Mouse (Mus musculus) testis, adult 2 months (tissue): ENCODE measurements around the gene Comp. TPM values are rescaled to one million over a fixed set of nuclear protein-coding genes. Genes with fewer than 3 reads are reported as not detected.
A peak's percentile ranks its signal among the peaks of the same experiment; 100 is the strongest.

Source experiments
- H3K27ac ChIP-seq: fragments of 200-500 bp; 2 replicates; pipeline ENCODE4 v1.5.1; 2012; ENCODE audit warnings: low read depth, low read length; ENCODE audit not compliant: control insufficient read depth, insufficient read depth
- H3K27me3 ChIP-seq: fragments of 200-500 bp; 2 replicates; pipeline ENCODE4 v1.6.1; 2012; ENCODE audit warnings: mild to moderate bottlenecking, low read length, moderate library complexity; ENCODE audit not compliant: control insufficient read depth, insufficient read depth
- H3K36me3 ChIP-seq: fragments of 200-500 bp; 2 replicates; pipeline ENCODE4 v1.6.1; 2012; ENCODE audit warnings: mild to moderate bottlenecking, low read length; ENCODE audit not compliant: control insufficient read depth, insufficient read depth
- H3K4me1 ChIP-seq: fragments of 200-500 bp; 2 replicates; pipeline ENCODE4 v1.6.1; 2012; ENCODE audit warnings: low read length; ENCODE audit not compliant: control insufficient read depth, insufficient read depth
- H3K4me3 ChIP-seq: fragments of 200-500 bp; 2 replicates; pipeline ENCODE4 v1.5.1; 2012; ENCODE audit warnings: low read depth, mild to moderate bottlenecking, low read length, moderate library complexity, mixed read lengths; ENCODE audit not compliant: control insufficient read depth
- CTCF ChIP-seq: fragments of 200-500 bp; IDR thresholded peaks from 2 replicates; pipeline ENCODE4 v1.5.1; 2012; ENCODE audit warnings: low read depth, mild to moderate bottlenecking, inconsistent platforms, low read length, moderate library complexity; ENCODE audit not compliant: control insufficient read depth, insufficient read depth, insufficient replicate concordance
- POLR2A ChIP-seq: fragments of 200-500 bp; IDR thresholded peaks from 2 replicates; pipeline ENCODE4 v1.6.1; 2012; ENCODE audit warnings: low read depth, mild to moderate bottlenecking, inconsistent platforms, low read length, moderate library complexity; ENCODE audit not compliant: control insufficient read depth
- polyA plus RNA-seq: library from polyadenylated mRNA; depleted of rRNA; stranded (reverse); fragments of >200 nt; gene quantifications from 2 replicates; pipeline ENCODE4 v1.2.3, GENCODE M21; 2012

Gene Comp
- polyA plus RNA-seq, 1 experiment, result 409 TPM

- no peaks in the 10 kb centered on the region for H3K4me1 ChIP-seq
- no peak overlapping the region for H3K4me3 ChIP-seq
- TF ChIP-seq CTCF (peak; percentile 59; the same call in 1 of the 2 replicates), POLR2A (no peak)
- H3K27me3 ChIP-seq, result no peaks in the 10 kb centered on the region
- H3K36me3 ChIP-seq, result no peaks in the 10 kb centered on the region
- no peak overlapping the region for H3K27ac ChIP-seq
Measured at GRCm38 (mm10) chr8:70383287-70383686, 9.9 kb downstream of the Comp start.

DNA sequence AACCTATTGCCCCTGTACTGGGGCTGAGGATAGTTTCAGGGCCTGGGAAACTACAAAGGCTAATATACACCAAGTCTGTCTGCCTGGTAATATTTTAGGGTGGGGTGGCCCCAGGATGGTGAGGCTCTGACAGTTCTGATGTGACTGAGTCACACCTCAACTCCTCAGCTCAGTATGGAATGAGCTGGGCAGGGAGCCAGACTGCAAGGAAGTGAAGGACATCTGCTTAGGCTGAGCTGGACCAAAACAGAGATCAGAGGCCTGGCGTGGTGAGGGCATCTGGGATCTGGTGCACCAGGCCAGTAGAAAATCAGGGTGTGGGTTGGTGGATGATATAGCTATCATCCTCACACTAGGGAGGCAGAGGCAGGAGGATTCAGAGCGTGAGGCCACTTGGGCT, 16.3 kb downstream of the Comp start:
- no peaks in the 10 kb centered on the region for H3K27me3 ChIP-seq
- no peak overlapping the region for H3K27ac ChIP-seq
- TF ChIP-seq POLR2A (no peak), CTCF (no peak)
- no peaks in the 10 kb centered on the region for H3K36me3 ChIP-seq
- no peak overlapping the region for H3K4me3 ChIP-seq
- no peaks in the 10 kb centered on the region for H3K4me1 ChIP-seq

DNA sequence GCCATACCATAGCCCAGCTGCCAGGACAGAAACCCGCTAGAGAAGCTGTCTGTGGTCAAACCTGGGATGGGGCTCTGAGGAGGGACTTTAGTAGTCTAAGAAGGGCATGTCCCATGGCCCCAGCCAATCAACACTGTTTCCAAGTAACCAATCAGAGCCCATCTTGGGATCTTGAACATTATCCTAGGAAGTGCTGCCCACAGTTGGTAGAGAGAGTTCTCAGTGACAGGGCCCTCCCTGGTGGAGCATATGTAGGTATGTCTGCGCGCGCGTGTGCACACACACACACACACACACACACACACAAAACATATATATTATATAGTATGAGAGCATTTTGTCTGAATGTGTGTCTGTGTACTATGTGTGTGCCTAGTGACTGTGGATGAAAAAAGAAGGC, 19.7 kb downstream of the Comp start:
- Histone ChIP-seq H3K4me1 (no peaks in the 10 kb centered on the region), H3K27ac (no peak overlapping the region), H3K36me3 (no peaks in the 10 kb centered on the region), H3K4me3 (no peak overlapping the region), H3K27me3 (no peaks in the 10 kb centered on the region)
- TF ChIP-seq POLR2A, result no peak

- no peaks in the 10 kb centered on the region for H3K27me3 ChIP-seq
- H3K36me3 ChIP-seq, result no peaks in the 10 kb centered on the region
- TF ChIP-seq POLR2A, result no peak
- no peak for TF ChIP-seq CTCF
- no peak overlapping the region for H3K4me3 ChIP-seq
- H3K4me1 ChIP-seq, result no peaks in the 10 kb centered on the region
- no peak overlapping the region for H3K27ac ChIP-seq
Measured at GRCm38 (mm10) chr8:70394269-70394998, 21.1 kb downstream of the Comp start.

- Histone ChIP-seq H3K36me3 (no peaks in the 10 kb centered on the region), H3K27me3 (no peaks in the 10 kb centered on the region), H3K4me3 (no peak overlapping the region), H3K27ac (no peak overlapping the region), H3K4me1 (no peaks in the 10 kb centered on the region)
- TF ChIP-seq CTCF (no peak), POLR2A (no peak)
Measured at GRCm38 (mm10) chr8:70395649-70396048, 22.3 kb downstream of the Comp start.

DNA sequence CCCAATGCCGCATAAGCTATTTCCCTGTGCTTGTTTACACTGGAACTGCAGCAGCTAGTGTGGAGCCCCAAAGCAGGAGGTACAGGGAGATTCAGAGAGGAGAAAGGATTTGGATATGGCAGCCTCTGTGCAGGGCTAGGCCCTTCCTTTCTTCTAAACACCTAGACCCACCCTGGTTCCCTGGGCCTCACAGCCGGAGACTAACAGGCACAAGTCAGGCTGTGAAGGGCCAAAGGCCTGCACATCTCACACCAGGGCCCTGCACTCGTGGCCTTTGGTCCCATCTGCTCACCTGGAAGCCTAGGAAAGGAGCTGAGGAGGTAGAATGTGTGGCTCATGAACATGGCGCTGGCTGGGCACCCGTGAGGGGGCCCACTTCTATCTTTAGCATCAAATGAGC, 22.8 kb downstream of the Comp start:
- no peaks in the 10 kb centered on the region for H3K27me3 ChIP-seq
- no peaks in the 10 kb centered on the region for H3K4me1 ChIP-seq
- no peak overlapping the region for H3K4me3 ChIP-seq
- TF ChIP-seq CTCF (no peak), POLR2A (no peak)
- no peak overlapping the region for H3K27ac ChIP-seq
- no peaks in the 10 kb centered on the region for H3K36me3 ChIP-seq

- Histone ChIP-seq H3K4me1 (no peaks in the 10 kb centered on the region), H3K4me3 (no peak overlapping the region), H3K27me3 (no peaks in the 10 kb centered on the region), H3K27ac (no peak overlapping the region), H3K36me3 (no peaks in the 10 kb centered on the region)
- no peak for TF ChIP-seq POLR2A
- no peak for TF ChIP-seq CTCF
Measured at GRCm38 (mm10) chr8:70397611-70398563, 24.5 kb downstream of the Comp start.
